Mouse (Mus musculus): Measurements from ENCODE around the gene Ppp1r14a.

The Ppp1r14a gene

GRCm38 (mm10) chr7:29279924-29280323 is 9.2 kb upstream of the Ppp1r14a start:
- DNase-seq (ENCODE audit: low spot score) = no peak

- DNase-seq (ENCODE audit: low spot score) = no peak
Observed at GRCm38 (mm10) chr7:29280801-29281200, 8.3 kb upstream of the Ppp1r14a start.

GRCm38 (mm10) chr7:29281201-29282073 is 7.7 kb upstream of the Ppp1r14a start, which contains the start of gene Spint2:
Spint2 (minus strand) TSS chr7:29281912.
- peak; percentile 91 for DNase-seq (ENCODE audit: low spot score)

- no peak for DNase-seq (ENCODE audit: low spot score)
Observed at GRCm38 (mm10) chr7:29282074-29282554, 7.0 kb upstream of the Ppp1r14a start.

- no peak for DNase-seq (ENCODE audit: low spot score)
Observed at GRCm38 (mm10) chr7:29283876-29284275, 5.2 kb upstream of the Ppp1r14a start.

GRCm38 (mm10) chr7:29284523-29284922 is 4.6 kb upstream of the Ppp1r14a start:
- no peak for DNase-seq (ENCODE audit: low spot score)

- no peak for DNase-seq (ENCODE audit: low spot score)
Observed at GRCm38 (mm10) chr7:29287481-29287880, 1.6 kb upstream of the Ppp1r14a start.

GRCm38 (mm10) chr7:29288079-29288478 is 1.0 kb upstream of the Ppp1r14a start:
- peak; percentile 81 for DNase-seq (ENCODE audit: low spot score)

GRCm38 (mm10) chr7:29289856-29290255 is 748 bp downstream of the Ppp1r14a start:
- no peak for DNase-seq (ENCODE audit: low spot score)

GRCm38 (mm10) chr7:29290691-29291485 is 1.8 kb downstream of the Ppp1r14a start:
- peak; percentile 60 for DNase-seq (ENCODE audit: low spot score)

- DNase-seq (ENCODE audit: low spot score) = peak; percentile 62
Observed at GRCm38 (mm10) chr7:29291616-29292457, 2.7 kb downstream of the Ppp1r14a start.

GRCm38 (mm10) chr7:29292458-29293098 is 3.5 kb downstream of the Ppp1r14a start:
- DNase-seq (ENCODE audit: low spot score) = peak; percentile 38

- DNase-seq (ENCODE audit: low spot score) = no peak
Observed at GRCm38 (mm10) chr7:29293131-29294065, 4.3 kb downstream of the Ppp1r14a start.

GRCm38 (mm10) chr7:29294111-29294761 is 5.1 kb downstream of the Ppp1r14a start:
- DNase-seq (ENCODE audit: low spot score) = no peak

- no peak for DNase-seq (ENCODE audit: low spot score)
Observed at GRCm38 (mm10) chr7:29295861-29296647, 6.9 kb downstream of the Ppp1r14a start.

GRCm38 (mm10) chr7:29296998-29297397 is 7.9 kb downstream of the Ppp1r14a start:
- no peak for DNase-seq (ENCODE audit: low spot score)

GRCm38 (mm10) chr7:29301127-29301566 is 12.0 kb downstream of the Ppp1r14a start:
- peak; percentile 71 for DNase-seq (ENCODE audit: low spot score)

- no peak for DNase-seq (ENCODE audit: low spot score)
Observed at GRCm38 (mm10) chr7:29302641-29303040, 13.5 kb downstream of the Ppp1r14a start.
